Mouse (Mus musculus) hindbrain, embryonic 10.5 days (tissue): ENCODE measurements around the gene Shank2. TPM values are rescaled to one million over a fixed set of nuclear protein-coding genes. Genes with fewer than 3 reads are reported as not detected.

Source experiments
- DNase-seq: peaks from one replicate; pipeline ENCODE4 v3.0.0-alpha.2; 2017; ENCODE audit warnings: low spot score
- H3K27ac ChIP-seq: fragments of 300-500 bp; sonication (generic); 2 replicates; pipeline ENCODE4 v1.5.1; 2016; ENCODE audit warnings: mild to moderate bottlenecking, moderate library complexity
- H3K27me3 ChIP-seq: fragments of 300-500 bp; sonication (generic); 2 replicates; pipeline ENCODE4 v1.6.1; 2016; ENCODE audit warnings: mild to moderate bottlenecking; ENCODE audit not compliant: poor library complexity, insufficient read depth, severe bottlenecking
- H3K36me3 ChIP-seq: fragments of 300-500 bp; sonication (generic); 2 replicates; pipeline ENCODE4 v1.6.1; 2016; ENCODE audit warnings: mild to moderate bottlenecking, moderate library complexity
- H3K4me1 ChIP-seq: fragments of 300-500 bp; sonication (generic); replicated peaks from 2 replicates; pipeline ENCODE4 v1.6.1; 2016; ENCODE audit warnings: mild to moderate bottlenecking
- H3K4me3 ChIP-seq: fragments of 300-500 bp; sonication (generic); 2 replicates; pipeline ENCODE4 v1.5.1; 2016; ENCODE audit warnings: mild to moderate bottlenecking, moderate library complexity
- H3K9me3 ChIP-seq: fragments of 300-500 bp; sonication (generic); 2 replicates; pipeline ENCODE4 v1.6.1; 2016; ENCODE audit warnings: mild to moderate bottlenecking, moderate library complexity
- WGBS: fragments of 180-500 bp; shearing (Covaris S2); methylation state at CpG from one replicate; pipeline ENCODE4 v1.1.7; 2016; 5-methylcytosine and 5-hydroxymethylcytosine counted together
- polyA plus RNA-seq: library from polyadenylated mRNA; unstranded; fragments of >200 nt; fragmentation: Nextera tagmentation; extraction: Ambion mirVana; gene quantifications from 2 replicates; pipeline ENCODE4 v1.2.1, GENCODE M21; 2016

The Shank2 gene
- polyA plus RNA-seq, 1 experiment from 2014 or later = 1.6 TPM

DNA sequence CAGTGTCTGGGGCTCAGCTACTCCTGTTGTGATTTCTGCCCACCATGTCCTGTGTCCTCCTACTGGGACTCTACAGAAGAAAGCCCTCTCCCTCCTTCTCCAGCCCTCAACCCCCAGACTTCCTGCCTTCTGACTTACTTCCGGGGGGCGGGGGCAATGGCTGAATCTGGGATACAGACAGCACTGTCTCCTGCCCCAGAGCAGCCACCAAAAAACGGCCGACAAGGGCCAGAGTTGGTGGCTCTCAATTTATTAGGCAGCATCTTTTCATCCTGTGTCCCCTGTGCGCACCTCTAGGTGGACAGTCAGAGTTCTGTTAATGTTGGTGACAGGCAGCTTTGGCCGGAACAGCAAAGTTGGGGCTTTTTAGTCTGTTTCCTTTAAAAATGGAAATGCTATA lies 282.0 kb downstream of the Shank2 start:
- 10% methylated on average over 6 of the region's 6 CpGs for WGBS
- H3K9me3 ChIP-seq = no peaks in the 10 kb centered on the region
- peaks cover 38% of the 10 kb centered on the region for H3K4me1 ChIP-seq
- H3K36me3 ChIP-seq = no peaks in the 10 kb centered on the region
- DNase-seq = peak; percentile 54
- peaks cover 6% of the 10 kb centered on the region; the same call in 1 of the 2 replicates for H3K27me3 ChIP-seq
- peak overlapping the region; percentile 74 for H3K4me3 ChIP-seq
- H3K27ac ChIP-seq = peak overlapping the region; percentile 95

DNA sequence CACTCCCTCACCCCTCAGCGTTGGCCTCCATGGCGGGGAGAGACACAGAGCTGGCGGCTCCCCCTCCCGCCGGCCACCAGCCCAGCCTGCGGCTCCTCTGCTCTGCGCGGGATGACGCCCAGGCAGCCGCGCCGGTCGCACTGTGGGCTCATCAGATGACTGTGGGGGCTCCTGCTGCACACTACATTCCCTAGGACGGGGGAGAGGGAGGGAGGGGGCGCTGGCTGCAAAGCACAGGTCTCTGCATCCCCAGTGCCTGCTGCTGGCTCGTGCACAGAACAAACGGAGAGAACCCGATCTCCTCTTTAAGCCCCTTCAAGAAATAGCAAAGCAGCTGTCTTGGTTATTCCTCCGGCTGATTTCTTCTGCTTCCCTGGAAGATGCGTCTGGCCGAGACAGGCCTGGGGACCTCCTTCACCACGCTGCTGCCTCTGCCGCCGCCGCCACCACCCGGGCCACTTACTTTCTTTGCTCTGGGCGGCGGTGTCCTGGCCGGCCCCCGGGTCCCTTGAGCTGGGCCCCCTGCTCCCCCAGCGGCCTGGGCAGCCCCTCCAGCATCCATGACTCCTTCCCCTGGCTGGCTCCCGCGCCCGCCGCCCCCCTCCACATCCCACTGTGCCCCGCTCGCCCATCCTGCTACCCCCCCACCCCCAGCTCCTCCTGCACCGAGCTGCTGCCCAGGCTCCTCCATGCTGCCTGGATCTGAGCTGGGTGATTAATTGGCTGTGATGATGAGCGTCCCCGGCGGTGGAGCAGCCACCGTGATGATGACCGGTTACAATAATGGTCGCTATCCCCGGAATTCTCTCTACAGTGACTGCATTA lies 282.7 kb downstream of the Shank2 start:
- H3K4me1 ChIP-seq = peaks cover 38% of the 10 kb centered on the region
- H3K36me3 ChIP-seq = no peaks in the 10 kb centered on the region
- H3K27me3 ChIP-seq = peaks cover 6% of the 10 kb centered on the region; the same call in 1 of the 2 replicates
- WGBS = under 1% methylated on average over 45 of the region's 45 CpGs
- peak overlapping the region; percentile 95 for H3K27ac ChIP-seq
- no peaks in the 10 kb centered on the region for H3K9me3 ChIP-seq
- peak overlapping the region; percentile 74 for H3K4me3 ChIP-seq
- DNase-seq = peak; percentile 76

DNA sequence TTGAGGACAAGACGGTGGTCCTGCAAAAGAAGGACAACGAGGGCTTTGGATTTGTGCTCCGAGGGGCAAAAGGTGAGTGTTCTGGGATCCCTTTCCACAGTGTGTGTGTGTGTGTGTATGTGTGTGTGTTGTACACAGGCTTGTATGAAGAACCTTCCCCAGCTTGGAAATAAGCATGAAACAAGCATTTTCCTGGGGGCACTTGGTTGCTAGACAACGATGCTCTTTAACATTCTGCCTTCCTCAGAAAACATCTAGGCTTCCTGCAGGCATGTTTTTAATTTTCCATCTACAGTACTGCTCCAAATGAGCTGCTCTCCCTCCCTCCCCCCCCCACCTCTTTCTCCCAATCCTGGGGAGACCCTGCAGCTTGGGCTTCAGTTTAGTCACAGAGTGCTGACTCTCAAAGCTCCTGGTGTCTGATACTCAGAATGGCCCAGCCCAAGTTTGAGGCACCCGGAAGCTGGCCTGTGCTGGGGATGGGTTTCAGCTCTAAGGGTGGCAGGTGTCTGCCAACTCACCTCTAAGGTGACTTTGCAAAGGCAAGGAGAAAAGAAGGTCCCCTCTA lies 283.4 kb downstream of the Shank2 start:
- Histone ChIP-seq H3K36me3 (no peaks in the 10 kb centered on the region), H3K4me1 (peaks cover 38% of the 10 kb centered on the region), H3K27me3 (peaks cover 6% of the 10 kb centered on the region; the same call in 1 of the 2 replicates), H3K9me3 (no peaks in the 10 kb centered on the region), H3K27ac (peak overlapping the region; percentile 95), H3K4me3 (peak overlapping the region; percentile 74)
- DNase-seq = no peak
- 25% methylated on average over 5 of the region's 5 CpGs for WGBS

DNA sequence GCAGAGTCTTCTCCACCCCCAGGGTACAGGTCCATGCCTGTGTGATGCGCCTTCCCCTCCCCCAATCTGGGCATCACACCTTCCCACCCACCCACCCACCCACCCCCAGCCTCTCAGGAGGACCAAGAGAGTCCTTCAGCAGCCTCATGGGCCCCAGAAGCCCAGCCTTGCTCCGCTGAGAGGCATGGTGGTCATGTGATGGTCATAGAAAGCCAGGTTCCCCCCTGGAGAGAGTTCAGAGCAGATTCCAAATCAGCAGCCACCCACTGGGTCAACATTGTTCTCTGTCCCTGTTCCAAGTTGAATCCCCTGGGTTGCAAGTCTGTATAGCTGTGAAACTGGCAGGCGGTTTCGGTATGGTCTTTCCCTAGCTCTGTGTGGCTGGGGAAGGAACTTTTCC lies 284.2 kb downstream of the Shank2 start:
- Histone ChIP-seq H3K4me1 (peaks cover 38% of the 10 kb centered on the region), H3K27ac (0 out of 2 replicates have a peak overlapping the region, but pooled peaks have one; percentile 95), H3K36me3 (no peaks in the 10 kb centered on the region), H3K4me3 (peak overlapping the region; percentile 74), H3K9me3 (no peaks in the 10 kb centered on the region), H3K27me3 (peaks cover 6% of the 10 kb centered on the region; the same call in 1 of the 2 replicates)
- DNase-seq = no peak
- 80% methylated on average over 4 of the region's 4 CpGs for WGBS

- no peaks in the 10 kb centered on the region for H3K36me3 ChIP-seq
- H3K9me3 ChIP-seq = no peaks in the 10 kb centered on the region
- peaks cover 38% of the 10 kb centered on the region for H3K4me1 ChIP-seq
- H3K4me3 ChIP-seq = no peak overlapping the region
- DNase-seq = no peak
- peaks cover 6% of the 10 kb centered on the region; the same call in 1 of the 2 replicates for H3K27me3 ChIP-seq
- no peak overlapping the region for H3K27ac ChIP-seq
- WGBS = 86% methylated on average over 6 of the region's 6 CpGs
Measured at GRCm38 (mm10) chr7:144287991-144288390, 286.3 kb downstream of the Shank2 start.

DNA sequence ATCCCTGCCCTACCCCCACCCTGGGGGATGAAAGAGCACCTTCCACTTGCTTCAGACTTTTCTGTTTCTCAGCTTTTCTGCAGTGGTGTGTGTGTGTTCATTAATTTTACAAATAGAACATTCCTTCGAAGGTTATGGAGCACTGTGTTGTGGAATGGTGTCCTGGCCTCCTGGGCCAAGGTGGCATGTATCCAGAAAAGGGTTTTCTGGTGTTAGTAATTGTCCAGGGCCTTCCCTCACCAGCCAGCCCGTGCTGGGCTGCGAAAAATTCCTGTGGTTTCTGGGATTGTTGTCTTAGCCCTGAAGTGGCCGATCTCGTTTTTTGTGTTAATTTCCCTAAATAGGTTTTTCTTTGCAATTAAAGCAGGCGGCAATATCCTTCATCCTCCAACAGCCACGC lies 289.8 kb downstream of the Shank2 start:
- Histone ChIP-seq H3K4me1 (peaks cover 5% of the 10 kb centered on the region), H3K4me3 (no peak overlapping the region), H3K27ac (no peak overlapping the region), H3K9me3 (no peaks in the 10 kb centered on the region), H3K27me3 (no peaks in the 10 kb centered on the region), H3K36me3 (no peaks in the 10 kb centered on the region)
- WGBS = 70% methylated on average over 7 of the region's 7 CpGs
- DNase-seq = no peak

- Histone ChIP-seq H3K9me3 (no peaks in the 10 kb centered on the region), H3K27ac (no peak overlapping the region), H3K4me1 (no peaks in the 10 kb centered on the region; the same call in 1 of the 2 replicates), H3K4me3 (no peak overlapping the region), H3K27me3 (no peaks in the 10 kb centered on the region), H3K36me3 (no peaks in the 10 kb centered on the region)
- no peak for DNase-seq
- 91% methylated on average over 3 of the region's 3 CpGs for WGBS
Measured at GRCm38 (mm10) chr7:144293611-144294010, 291.9 kb downstream of the Shank2 start.

GRCm38 (mm10) chr7:144294239-144295200 lies 292.8 kb downstream of the Shank2 start:
- WGBS = 43% methylated on average over 13 of the region's 13 CpGs
- Histone ChIP-seq H3K9me3 (no peaks in the 10 kb centered on the region), H3K27ac (no peak overlapping the region), H3K36me3 (no peaks in the 10 kb centered on the region), H3K27me3 (no peaks in the 10 kb centered on the region), H3K4me3 (no peak overlapping the region), H3K4me1 (no peaks in the 10 kb centered on the region; the same call in 1 of the 2 replicates)
- DNase-seq = peak; percentile 58

GRCm38 (mm10) chr7:144299351-144299750 lies 297.6 kb downstream of the Shank2 start:
- no peaks in the 10 kb centered on the region for H3K36me3 ChIP-seq
- H3K27ac ChIP-seq = no peak overlapping the region
- H3K27me3 ChIP-seq = no peaks in the 10 kb centered on the region
- 86% methylated on average over 2 of the region's 2 CpGs for whole genome bisulfite sequencing
- no peak for DNase-seq
- H3K9me3 ChIP-seq = no peaks in the 10 kb centered on the region
- H3K4me1 ChIP-seq = no peaks in the 10 kb centered on the region; the same call in 1 of the 2 replicates
- no peak overlapping the region for H3K4me3 ChIP-seq

- H3K27ac ChIP-seq = no peak overlapping the region
- 87% methylated on average over 4 of the region's 4 CpGs for WGBS
- peaks cover 6% of the 10 kb centered on the region; the same call in 1 of the 2 replicates for H3K4me1 ChIP-seq
Measured at GRCm38 (mm10) chr7:144301646-144302045, 299.9 kb downstream of the Shank2 start.

DNA sequence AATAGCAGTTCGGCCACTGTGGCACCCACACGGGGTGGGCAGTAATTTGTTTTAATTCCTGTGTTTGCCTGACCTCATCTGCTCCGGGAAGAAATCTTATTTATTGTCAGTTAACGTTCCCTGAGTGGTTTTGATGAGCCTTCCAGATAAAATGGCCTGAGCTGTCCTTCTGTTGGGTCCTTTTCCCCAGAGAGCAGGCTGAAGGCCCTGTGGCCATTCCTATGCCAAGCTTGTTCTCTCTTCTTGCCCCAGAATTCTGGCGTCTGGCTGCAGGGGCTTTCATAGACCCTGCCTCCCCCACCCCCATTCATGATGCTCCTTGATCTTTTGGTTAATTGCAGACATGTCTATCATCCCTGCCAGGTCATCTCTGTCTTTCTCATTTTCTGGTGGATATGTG lies 300.8 kb downstream of the Shank2 start:
- Histone ChIP-seq H3K4me1 (peaks cover 6% of the 10 kb centered on the region; the same call in 1 of the 2 replicates), H3K27me3 (no peaks in the 10 kb centered on the region), H3K9me3 (no peaks in the 10 kb centered on the region), H3K36me3 (no peaks in the 10 kb centered on the region), H3K4me3 (no peak overlapping the region), H3K27ac (no peak overlapping the region)
- WGBS = 86% methylated on average over 5 of the region's 5 CpGs
- DNase-seq = no peak

More at GRCm38 (mm10) chr7:144301646-144302045, 299.9 kb downstream of the Shank2 start:
- no peak for DNase-seq
- Histone ChIP-seq H3K27me3 (no peaks in the 10 kb centered on the region), H3K9me3 (no peaks in the 10 kb centered on the region), H3K4me3 (no peak overlapping the region), H3K36me3 (no peaks in the 10 kb centered on the region)

DNA sequence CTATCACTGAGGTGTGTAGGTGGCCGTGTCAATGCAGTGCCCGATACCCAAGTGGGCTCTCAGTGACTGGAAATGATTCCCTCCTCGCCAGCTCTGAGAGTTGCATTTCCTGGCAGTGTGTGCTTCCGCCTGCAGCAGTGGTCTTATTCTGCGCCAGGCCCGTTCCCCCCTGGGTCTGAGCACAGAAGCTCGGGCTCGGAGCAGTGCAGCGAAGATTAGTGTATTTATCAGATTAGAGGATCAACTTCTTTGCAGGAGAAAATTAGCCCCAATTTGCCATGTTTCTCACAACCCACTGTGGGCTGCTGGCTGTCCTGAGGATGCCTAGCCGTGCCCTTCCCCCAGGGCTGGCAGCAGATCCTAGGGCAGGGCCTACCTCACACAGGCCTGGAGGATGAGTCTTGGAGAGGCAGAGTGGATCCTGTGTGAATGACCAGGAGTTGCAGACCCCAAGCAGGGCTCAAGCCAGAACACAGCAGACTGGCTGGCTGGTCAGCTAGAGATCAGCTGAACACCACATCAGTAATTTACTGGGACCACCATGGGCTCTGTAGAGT lies 306.2 kb downstream of the Shank2 start:
- H3K4me1 ChIP-seq = peaks cover 6% of the 10 kb centered on the region; the same call in 1 of the 2 replicates
- no peaks in the 10 kb centered on the region for H3K36me3 ChIP-seq
- H3K27me3 ChIP-seq = no peaks in the 10 kb centered on the region
- WGBS = 91% methylated on average over 10 of the region's 10 CpGs
- no peak overlapping the region for H3K27ac ChIP-seq
- H3K4me3 ChIP-seq = no peak overlapping the region
- no peak for DNase-seq
- no peaks in the 10 kb centered on the region for H3K9me3 ChIP-seq
